In the genomic region with DNA sequence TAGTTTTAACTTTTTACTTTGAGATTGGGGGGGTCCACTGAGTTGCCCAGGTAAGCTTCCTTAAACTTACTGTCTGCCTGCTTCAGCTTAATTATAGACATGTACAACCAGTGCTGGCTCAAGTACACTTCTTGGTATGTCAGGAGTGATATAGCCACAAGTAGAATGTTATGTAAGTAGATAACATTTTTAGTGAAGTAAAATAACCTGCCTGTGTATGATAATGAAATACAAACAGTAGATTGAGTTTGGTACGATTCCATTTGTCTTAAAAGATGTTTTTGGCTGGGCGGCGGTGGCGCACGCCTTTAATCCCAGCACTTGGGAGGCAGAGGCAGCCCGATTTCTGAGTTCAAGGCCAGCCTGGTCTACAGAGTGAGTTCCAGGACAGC, we compare ENCODE assay signal across 14 mouse cellular contexts.
"Had no signal": no experiment of that assay in that cellular context is flagged by ENCODE, and none has a peak within 500 bp of the region (broad histone marks: within the 10 kb centered on the region; RNA-seq: fewer than 3 reads in every experiment).

No protein-coding gene starts in this region.

- H3K4me1 ChIP-seq: kidney, embryonic 15.5 days; limb, embryonic 10.5 days; midbrain, embryonic 13.5 days; neural tube, embryonic 12.5 days had no signal

- H3K4me3 ChIP-seq: kidney, embryonic 15.5 days; limb, embryonic 10.5 days; megakaryocyte, embryonic 14.5 days; midbrain, embryonic 13.5 days; neural tube, embryonic 12.5 days had no signal

- DNase-seq: kidney, adult 2 months; kidney, postnatal 14 days; lung, adult 2 months; lung, postnatal 36 days; thymus, adult 18-20 months; thymus, postnatal 25 days had no signal

- ATAC-seq: intestine, embryonic 16.5 days; midbrain, embryonic 13.5 days had no signal

- H3K27ac ChIP-seq: kidney, embryonic 15.5 days; limb, embryonic 10.5 days; liver, embryonic 14.5 days; midbrain, embryonic 13.5 days; neural tube, embryonic 12.5 days; stomach, postnatal 0 days had no signal

- H3K9me3 ChIP-seq: kidney, embryonic 15.5 days; limb, embryonic 10.5 days; neural tube, embryonic 12.5 days had no signal

- H3K4me2 ChIP-seq: kidney, embryonic 15.5 days; midbrain, embryonic 13.5 days; neural tube, embryonic 12.5 days had no signal

- H3K27me3 ChIP-seq: kidney, embryonic 15.5 days; megakaryocyte, embryonic 14.5 days; midbrain, embryonic 13.5 days; neural tube, embryonic 12.5 days had no signal

- H3K9ac ChIP-seq: kidney, embryonic 15.5 days; liver, embryonic 14.5 days; midbrain, embryonic 13.5 days; neural tube, embryonic 12.5 days had no signal
